Comparison of ENCODE assay signal across 12 mouse cellular contexts in the genomic region with DNA sequence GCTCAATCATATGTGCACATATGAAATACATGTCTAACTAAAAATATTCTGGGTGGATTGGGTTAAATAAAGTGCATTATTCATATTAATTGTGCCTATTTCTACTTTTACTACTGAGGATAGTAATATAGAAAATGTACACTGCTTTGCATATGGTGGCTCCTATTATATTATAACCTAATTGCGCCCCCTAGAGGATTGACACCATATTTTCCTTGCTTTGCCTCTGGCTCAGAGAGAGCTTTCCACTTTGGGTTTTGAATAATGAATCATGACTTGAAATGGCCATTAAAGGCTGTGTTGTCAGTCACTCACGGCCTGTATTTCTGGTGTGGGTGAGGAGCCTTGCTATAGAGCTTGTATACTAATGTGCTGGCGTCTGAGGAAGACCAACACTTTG. TPM values are rescaled to one million over a fixed set of nuclear protein-coding genes. Genes with fewer than 3 reads are reported as not detected.
DNase-seq lines count a peak whose midpoint lies in the region; ATAC-seq and TF ChIP-seq lines count a peak whose summit lies in the region.
"Had no signal": no experiment of that assay in that cellular context is flagged by ENCODE, and none has a peak within 500 bp of the region (broad histone marks: within the 10 kb centered on the region; RNA-seq: fewer than 3 reads in every experiment).

No protein-coding gene starts in this region.

- WGBS in lung, postnatal 0 days, result 61% methylated on average over 3 of the region's 3 CpGs

- H3K36me3 ChIP-seq in lung, postnatal 0 days (ENCODE audit: insufficient read depth, low read length), result no peaks in the 10 kb centered on the region
- H3K36me3 ChIP-seq in MEL (ENCODE audit: control insufficient read depth in 1 of 2, insufficient read depth in 2 of 2, low read length in 2 of 2), result no peaks in the 10 kb centered on the region
- H3K36me3 ChIP-seq: heart, embryonic 13.5 days; limb, embryonic 12.5 days had no signal

- peak; percentile 43 for TF ChIP-seq CTCF in gastrocnemius, adult 2 months (IDR thresholded peaks at IDR 0.05)
- TF ChIP-seq CTCF in lung, postnatal 0 days (IDR thresholded peaks at IDR 0.05), result peak; percentile 34; the same call in 1 of the 2 replicates
- peak in 2 of 3 experiments; percentile 54 to 60; a peak in 4 of 6 replicates for TF ChIP-seq CTCF in MEL (IDR thresholded peaks at IDR 0.05 in 2 of 3, conservative IDR thresholded peaks at IDR 0.05 in 1 of 3; ENCODE audit: control insufficient read depth in 1 of 3, insufficient read depth in 1 of 3, low read depth in 2 of 3, low read length in 3 of 3, poor library complexity in 1 of 3, severe bottlenecking in 1 of 3)

- intact Hi-C loops in gastrocnemius, adult 2 months (cut with DNase I), result no loop called here

- TF ChIP-seq POLR2A in MEL (IDR thresholded peaks at IDR 0.05; ENCODE audit: control insufficient read depth in 1 of 2, insufficient read depth in 1 of 2, low read depth in 1 of 2, low read length in 2 of 2, poor library complexity in 1 of 2), result no peak

- H3K79me2 ChIP-seq in MEL (ENCODE audit: control insufficient read depth, insufficient read depth, low read length, poor library complexity), result no peaks in the 10 kb centered on the region

- ATAC-seq in lung, postnatal 0 days, result no peak
- ATAC-seq: forebrain, postnatal 0 days had no signal

- H3K4me2 ChIP-seq in lung, postnatal 0 days (replicated peaks; ENCODE audit: low read depth, low read length), result no peak overlapping the region
- H3K4me2 ChIP-seq: heart, embryonic 13.5 days; limb, embryonic 12.5 days had no signal

- TF ChIP-seq EP300 in lung, postnatal 0 days (IDR thresholded peaks at IDR 0.05), result no peak
- no peak for TF ChIP-seq EP300 in MEL (IDR thresholded peaks at IDR 0.05; ENCODE audit: low read depth in 1 of 2, low read length in 2 of 2)

- no peaks in the 10 kb centered on the region for H3K4me1 ChIP-seq in lung, postnatal 0 days (ENCODE audit: insufficient read depth, low read depth, low read length)
- no peaks in the 10 kb centered on the region for H3K4me1 ChIP-seq in MEL (ENCODE audit: control insufficient read depth in 1 of 2, insufficient read depth in 2 of 2, low read length in 2 of 2)

- peak; percentile 28 for TF ChIP-seq RAD21 in MEL (IDR thresholded peaks at IDR 0.05; ENCODE audit: low read depth, low read length)

- no peak overlapping the region for H3K9ac ChIP-seq in lung, postnatal 0 days (replicated peaks; ENCODE audit: low read depth)
- no peak overlapping the region for H3K9ac ChIP-seq in MEL (ENCODE audit: control insufficient read depth, low read depth, low read length, poor library complexity, severe bottlenecking)
- H3K9ac ChIP-seq: forebrain, postnatal 0 days; heart, embryonic 13.5 days; limb, embryonic 12.5 days had no signal

- no peak for DNase-seq in gastrocnemius, adult 2 months
- DNase-seq in gastrocnemius, postnatal 4 days (ENCODE audit: low spot score in 2 of 2), result no peak
- no peak for DNase-seq in lung, postnatal 0 days (ENCODE audit: low spot score)
- DNase-seq in lung, adult 18-20 months, result no peak
- DNase-seq in MEL (ENCODE audit: low read depth, low spot score), result peak; percentile 48
- peak; percentile 50 for DNase-seq in induced T-regulatory cell, adult 2 months (ENCODE audit: low read depth)
- no peak for DNase-seq in right cerebral cortex, postnatal 10 days (ENCODE audit: low spot score in 2 of 2)
- DNase-seq in layer of hippocampus, postnatal 10 days (ENCODE audit: low spot score in 2 of 2), result no peak
- DNase-seq: forebrain, postnatal 0 days; kidney, postnatal 14 days had no signal

- H3K27ac ChIP-seq in gastrocnemius, adult 2 months, result no peak overlapping the region
- H3K27ac ChIP-seq in lung, postnatal 0 days (ENCODE audit: low read length), result no peak overlapping the region
- no peak overlapping the region for H3K27ac ChIP-seq in MEL (ENCODE audit: control insufficient read depth, low read depth, low read length)
- H3K27ac ChIP-seq: heart, embryonic 13.5 days; limb, embryonic 12.5 days had no signal

- H3K9me3 ChIP-seq in lung, postnatal 0 days (ENCODE audit: low read length), result no peaks in the 10 kb centered on the region
- H3K9me3 ChIP-seq in MEL (replicated peaks; ENCODE audit: insufficient read depth, low read length), result no peaks in the 10 kb centered on the region
- H3K9me3 ChIP-seq: heart, embryonic 13.5 days; limb, embryonic 12.5 days had no signal

- no peaks in the 10 kb centered on the region for H3K27me3 ChIP-seq in lung, postnatal 0 days (replicated peaks; ENCODE audit: insufficient read depth, low read length)
- peaks cover 5% of the 10 kb centered on the region in 2 experiments; a peak in 3 of 4 replicates for H3K27me3 ChIP-seq in MEL (ENCODE audit: control insufficient read depth in 1 of 2, insufficient read depth in 2 of 2, low read length in 2 of 2)
- H3K27me3 ChIP-seq: limb, embryonic 12.5 days had no signal

- H3K4me3 ChIP-seq in gastrocnemius, adult 2 months, result no peak overlapping the region
- H3K4me3 ChIP-seq in lung, postnatal 0 days (ENCODE audit: low read depth, low read length), result no peak overlapping the region
- H3K4me3 ChIP-seq in MEL (ENCODE audit: control insufficient read depth in 1 of 2, insufficient read depth in 1 of 2, low read depth in 2 of 2, low read length in 2 of 2), result no peak overlapping the region
- H3K4me3 ChIP-seq: heart, embryonic 13.5 days; limb, embryonic 12.5 days had no signal

TF ChIP-seq in MEL, 35 proteins besides CTCF, POLR2A, EP300 and RAD21:
- TF ChIP-seq TAL1 (IDR thresholded peaks at IDR 0.05; ENCODE audit: low read length), result no peak
- peak; percentile 24 for TF ChIP-seq SMC3 (IDR thresholded peaks at IDR 0.05; ENCODE audit: low read depth, low read length)
- TF ChIP-seq POLR2AphosphoS5 (IDR thresholded peaks at IDR 0.05; ENCODE audit: borderline replicate concordance, low read depth, low read length), result no peak
- no peak for TF ChIP-seq POLR2AphosphoS2 (IDR thresholded peaks at IDR 0.05; ENCODE audit: low read length)
- TF ChIP-seq ZC3H11A (IDR thresholded peaks at IDR 0.05; ENCODE audit: low read depth, low read length), result 0 out of 2 replicates have a peak, but pooled peaks have one; percentile 3
- no peak for TF ChIP-seq E2F4 (IDR thresholded peaks at IDR 0.05; ENCODE audit: borderline replicate concordance, low read depth, low read length)
- TF ChIP-seq NELFE (IDR thresholded peaks at IDR 0.05; ENCODE audit: low read depth, low read length), result no peak

RNA-seq across cellular contexts. Expression of a gene that starts 59.1 kb away (rescaled TPM):
- total RNA-seq in gastrocnemius, adult 2 months (2021), result 1 to 10 TPM; 6.6 to 9.4 TPM
- total RNA-seq in gastrocnemius, postnatal 4 days (2021), result 100 to 1,000 TPM in 1 of 2 experiments, 10 to 100 TPM in 1; 90.2 to 104 TPM
- 60.1 and 62.4 TPM in 2 replicates for polyA plus RNA-seq in lung, postnatal 0 days (2015; fragmentation: Nextera tagmentation; extraction: Ambion mirVana)
- total RNA-seq in MEL (2012; rRNA removed), result 43.2 and 45.7 TPM in 2 replicates
- 10 to 100 TPM in 1 of 2 experiments, not detected in 1; 51.0 TPM for polyA plus RNA-seq in MEL (2012; ENCODE audit: insufficient read depth in 1 of 2, insufficient read length in 2 of 2, low read depth in 1 of 2, low replicate concordance in 2 of 2, missing spikeins in 1 of 2)
- 10 to 100 TPM; 32.1 to 35.2 TPM for total RNA-seq in layer of hippocampus, postnatal 10 days (2021)

Comparison
In these comparisons a context has a peak if more than half of its experiments do, and no peak if none do; other contexts are left out.
1. DNase-seq: peak in MEL (single experiment) and induced T-regulatory cell, adult 2 months (single experiment); none in gastrocnemius, adult 2 months (single experiment), gastrocnemius, postnatal 4 days (0 of 2), lung, postnatal 0 days (single experiment), lung, adult 18-20 months (0 of 2), right cerebral cortex, postnatal 10 days (0 of 2) and layer of hippocampus, postnatal 10 days (0 of 2).
2. Peak in every context shown above with its lines, with median percentiles within 50 percentile points of each other: CTCF ChIP-seq.